ENCODE assay signal across 12 mouse cellular contexts in genomic region chr12:80394045-80394444, GRCm38 (mm10). TPM values are rescaled to one million over a fixed set of nuclear protein-coding genes. Genes with fewer than 3 reads are reported as not detected.
A peak's percentile ranks its signal among the peaks of the same experiment; 100 is the strongest.
DNase-seq lines count a peak whose midpoint lies in the region; ATAC-seq lines count a peak whose summit lies in the region.
"Had no signal": no experiment of that assay in that cellular context is flagged by ENCODE, and none has a peak within 500 bp of the region (broad histone marks: within the 10 kb centered on the region; RNA-seq: fewer than 3 reads in every experiment).

No protein-coding gene starts in this region.

- H3K4me3 ChIP-seq in forebrain, embryonic 14.5 days (ENCODE audit: low read depth, low read length): no peak overlapping the region
- H3K4me3 ChIP-seq: megakaryocyte, embryonic 14.5 days had no signal

- H3K4me2 ChIP-seq in forebrain, embryonic 14.5 days (ENCODE audit: low read length): no peak overlapping the region
- H3K4me2 ChIP-seq: liver, embryonic 11.5 days had no signal

- H3K36me3 ChIP-seq in forebrain, embryonic 14.5 days (ENCODE audit: control insufficient read depth, insufficient read depth, low read length): peaks cover 47% of the 10 kb centered on the region

- intact Hi-C loops in heart, postnatal 14 days (cut with DNase I): no loop called here

- H3K27me3 ChIP-seq in forebrain, embryonic 14.5 days (replicated peaks; ENCODE audit: control insufficient read depth, insufficient read depth, low read length): no peaks in the 10 kb centered on the region
- H3K27me3 ChIP-seq: megakaryocyte, embryonic 14.5 days had no signal

- 91% methylated on average over 2 of the region's 2 CpGs for WGBS in forebrain, embryonic 14.5 days

- H3K27ac ChIP-seq in forebrain, embryonic 14.5 days (ENCODE audit: low read depth, low read length): no peak overlapping the region

- DNase-seq in heart, postnatal 14 days: peak; percentile 25 to 47
- no peak for DNase-seq in heart, adult 9 months (ENCODE audit: low spot score in 2 of 2)
- DNase-seq in right cerebral cortex, postnatal 14 days: peak; percentile 23
- DNase-seq in right cerebral cortex, adult 18-20 months: no peak
- peak; percentile 63 for DNase-seq in kidney, postnatal 10 days
- DNase-seq in thymus, postnatal 36 days: peak; percentile 28 to 29
- no peak for DNase-seq in forebrain, embryonic 14.5 days (ENCODE audit: low spot score)
- DNase-seq: layer of hippocampus, postnatal 36 days; retina, postnatal 1 day had no signal

- ATAC-seq in forebrain, embryonic 14.5 days: no peak
- ATAC-seq: hindbrain, embryonic 16.5 days had no signal

- H3K4me1 ChIP-seq in forebrain, embryonic 14.5 days (ENCODE audit: control insufficient read depth, insufficient read depth, low read length): no peaks in the 10 kb centered on the region

- no peaks in the 10 kb centered on the region for H3K9me3 ChIP-seq in forebrain, embryonic 14.5 days (replicated peaks; ENCODE audit: control insufficient read depth, low read length)
- H3K9me3 ChIP-seq: megakaryocyte, embryonic 14.5 days had no signal

- no peak overlapping the region for H3K9ac ChIP-seq in forebrain, embryonic 14.5 days (ENCODE audit: low read length)

RNA-seq across cellular contexts. Expression of gene Dcaf5, which starts 42.4 kb away (rescaled TPM):
- 10 to 100 TPM; 31.0 to 34.1 TPM for total RNA-seq in heart, postnatal 14 days (2021)
- 17.7 and 18.9 TPM in 2 replicates for polyA plus RNA-seq in forebrain, embryonic 14.5 days (2014; fragmentation: Nextera tagmentation; extraction: Ambion mirVana)

Comparison
In these comparisons a context has a peak if more than half of its experiments do, and no peak if none do; other contexts are left out.
1. DNase-seq: peak in heart, postnatal 14 days (2 of 2), right cerebral cortex, postnatal 14 days (single experiment), kidney, postnatal 10 days (single experiment) and thymus, postnatal 36 days (2 of 2); none in heart, adult 9 months (0 of 2), right cerebral cortex, adult 18-20 months (single experiment) and forebrain, embryonic 14.5 days (single experiment).